ENCODE assay signal across 19 mouse cellular contexts in the genomic region with DNA sequence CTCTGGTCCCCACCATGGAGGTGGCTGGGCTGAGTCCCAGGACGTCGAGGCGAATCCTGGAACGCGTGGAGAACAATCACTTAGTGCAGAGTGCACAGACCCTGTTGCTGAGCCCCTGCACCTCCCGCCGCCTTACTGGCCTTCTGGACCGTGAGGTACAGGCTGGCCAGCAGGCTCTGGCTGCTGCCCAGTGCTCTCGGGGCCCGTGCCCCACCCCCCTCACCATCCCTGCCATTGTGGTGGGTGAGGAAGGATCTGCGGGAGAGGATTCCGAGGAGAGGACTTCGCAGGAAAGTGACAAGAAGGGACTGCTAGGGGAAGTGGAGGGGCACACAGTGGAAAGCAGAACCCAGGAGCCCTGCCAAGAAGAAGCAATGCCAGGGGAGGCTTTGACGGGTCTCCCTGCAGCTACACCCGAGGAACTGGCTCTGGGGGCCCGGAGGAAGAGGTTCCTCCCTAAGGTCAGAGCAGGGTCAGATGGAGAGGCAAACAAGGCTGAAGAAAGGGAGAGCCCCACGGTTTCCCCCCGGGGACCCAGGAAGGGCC. TPM values are rescaled to one million over a fixed set of nuclear protein-coding genes. Genes with fewer than 3 reads are reported as not detected.
DNase-seq lines count a peak whose midpoint lies in the region; ATAC-seq and TF ChIP-seq lines count a peak whose summit lies in the region.
"Had no signal": no experiment of that assay in that cellular context is flagged by ENCODE, and none has a peak within 500 bp of the region (broad histone marks: within the 10 kb centered on the region; RNA-seq: fewer than 3 reads in every experiment).

No protein-coding gene starts in this region.

- H3K9ac ChIP-seq in forebrain, embryonic 12.5 days: no peak overlapping the region
- no peak overlapping the region for H3K9ac ChIP-seq in hindbrain, embryonic 14.5 days
- peak overlapping the region; percentile 10; the same call in 1 of the 2 replicates for H3K9ac ChIP-seq in ES-Bruce4 (ENCODE audit: low read depth, poor library complexity, severe bottlenecking)
- H3K9ac ChIP-seq: embryonic facial prominence, embryonic 12.5 days; limb, embryonic 13.5 days; neural tube, embryonic 13.5 days had no signal

- no peaks in the 10 kb centered on the region for H3K27me3 ChIP-seq in forebrain, embryonic 10.5 days (ENCODE audit: poor library complexity, severe bottlenecking)
- no peaks in the 10 kb centered on the region for H3K27me3 ChIP-seq in forebrain, embryonic 12.5 days
- no peaks in the 10 kb centered on the region; the same call in 1 of the 2 replicates for H3K27me3 ChIP-seq in hindbrain, embryonic 10.5 days (ENCODE audit: insufficient read depth, poor library complexity, severe bottlenecking)
- H3K27me3 ChIP-seq in hindbrain, embryonic 14.5 days (ENCODE audit: control insufficient read depth, insufficient read depth, low read length): no peaks in the 10 kb centered on the region
- H3K27me3 ChIP-seq in ES-Bruce4 (ENCODE audit: control insufficient read depth, insufficient read depth, low read length, poor library complexity, severe bottlenecking): no peaks in the 10 kb centered on the region
- H3K27me3 ChIP-seq: embryonic facial prominence, embryonic 12.5 days; limb, embryonic 13.5 days; neural tube, embryonic 13.5 days had no signal

- TF ChIP-seq EP300 in ES-Bruce4 (IDR thresholded peaks at IDR 0.05; ENCODE audit: insufficient read depth, low read depth, low read length): no peak

- H3K27ac ChIP-seq in forebrain, embryonic 10.5 days: peak overlapping the region; percentile 65
- H3K27ac ChIP-seq in forebrain, embryonic 12.5 days: no peak overlapping the region
- H3K27ac ChIP-seq in hindbrain, embryonic 10.5 days: peak overlapping the region; percentile 57; the same call in 1 of the 2 replicates
- H3K27ac ChIP-seq in hindbrain, embryonic 14.5 days: no peak overlapping the region
- no peak overlapping the region for H3K27ac ChIP-seq in ES-Bruce4 (ENCODE audit: insufficient read depth, low read length)
- H3K27ac ChIP-seq: embryonic facial prominence, embryonic 12.5 days; limb, embryonic 13.5 days; macrophage; neural tube, embryonic 13.5 days had no signal

- DNase-seq in forebrain, embryonic 10.5 days (ENCODE audit: extremely low spot score, low spot score): no peak
- DNase-seq in hindbrain, embryonic 10.5 days (ENCODE audit: low spot score): no peak
- DNase-seq in hindbrain, embryonic 14.5 days (ENCODE audit: low spot score): no peak
- DNase-seq in adrenal gland, adult 2 months: no peak
- no peak for DNase-seq in gastrocnemius, postnatal 36 days
- DNase-seq: adrenal gland, postnatal 10 days; kidney, postnatal 25 days; layer of hippocampus, postnatal 36 days; lung, adult 18-20 months had no signal

- no peak overlapping the region for H3K4me3 ChIP-seq in forebrain, embryonic 10.5 days
- no peak overlapping the region for H3K4me3 ChIP-seq in forebrain, embryonic 12.5 days (replicated peaks)
- H3K4me3 ChIP-seq in hindbrain, embryonic 10.5 days: no peak overlapping the region
- no peak overlapping the region for H3K4me3 ChIP-seq in hindbrain, embryonic 14.5 days (replicated peaks; ENCODE audit: low read length)
- 0 out of 2 replicates have a peak overlapping the region, but pooled peaks have one; percentile 5 for H3K4me3 ChIP-seq in ES-Bruce4 (ENCODE audit: low read depth, low read length)
- H3K4me3 ChIP-seq: embryonic facial prominence, embryonic 12.5 days; limb, embryonic 13.5 days; neural tube, embryonic 13.5 days had no signal

- TF ChIP-seq CTCF in ES-Bruce4 (IDR thresholded peaks at IDR 0.05; ENCODE audit: low read depth, low read length): no peak

- WGBS in forebrain, embryonic 10.5 days: 61% methylated on average over 18 of the region's 18 CpGs
- 54% methylated on average over 18 of the region's 18 CpGs for WGBS in forebrain, embryonic 12.5 days
- WGBS in hindbrain, embryonic 10.5 days: 48% methylated on average over 18 of the region's 18 CpGs
- 46% methylated on average over 18 of the region's 18 CpGs for WGBS in hindbrain, embryonic 14.5 days

- no peaks in the 10 kb centered on the region for H3K36me3 ChIP-seq in forebrain, embryonic 10.5 days (replicated peaks)
- no peaks in the 10 kb centered on the region for H3K36me3 ChIP-seq in forebrain, embryonic 12.5 days (replicated peaks)
- no peaks in the 10 kb centered on the region for H3K36me3 ChIP-seq in hindbrain, embryonic 10.5 days
- no peaks in the 10 kb centered on the region for H3K36me3 ChIP-seq in hindbrain, embryonic 14.5 days (replicated peaks; ENCODE audit: control insufficient read depth, insufficient read depth)
- no peaks in the 10 kb centered on the region for H3K36me3 ChIP-seq in ES-Bruce4 (ENCODE audit: control insufficient read depth, insufficient read depth, low read length, poor library complexity, severe bottlenecking)
- H3K36me3 ChIP-seq: embryonic facial prominence, embryonic 12.5 days; limb, embryonic 13.5 days; neural tube, embryonic 13.5 days had no signal

- H3K4me2 ChIP-seq in forebrain, embryonic 12.5 days: no peak overlapping the region
- no peak overlapping the region for H3K4me2 ChIP-seq in hindbrain, embryonic 14.5 days (replicated peaks)
- H3K4me2 ChIP-seq: embryonic facial prominence, embryonic 12.5 days; limb, embryonic 13.5 days; neural tube, embryonic 13.5 days had no signal

- no peaks in the 10 kb centered on the region for H3K9me3 ChIP-seq in forebrain, embryonic 10.5 days
- no peaks in the 10 kb centered on the region for H3K9me3 ChIP-seq in forebrain, embryonic 12.5 days
- H3K9me3 ChIP-seq in hindbrain, embryonic 10.5 days: no peaks in the 10 kb centered on the region; the same call in 1 of the 2 replicates
- H3K9me3 ChIP-seq in hindbrain, embryonic 14.5 days (ENCODE audit: control insufficient read depth, low read length): no peaks in the 10 kb centered on the region
- H3K9me3 ChIP-seq in ES-Bruce4 (replicated peaks; ENCODE audit: control insufficient read depth, insufficient read depth, low read length, poor library complexity, severe bottlenecking): no peaks in the 10 kb centered on the region
- H3K9me3 ChIP-seq: embryonic facial prominence, embryonic 12.5 days; neural tube, embryonic 13.5 days had no signal

- no peak for ATAC-seq in forebrain, embryonic 12.5 days (ENCODE audit: low FRiP score)
- no peak for ATAC-seq in hindbrain, embryonic 14.5 days (ENCODE audit: low FRiP score)
- ATAC-seq in megakaryocyte progenitor cell, adult 5-6 weeks (replicated peaks; ENCODE audit: poor library complexity): peak; percentile 31; the same call in 1 of the 2 replicates
- ATAC-seq: inflammation-experienced regulatory T-cells, adult 6 months; midbrain, embryonic 16.5 days had no signal

- intact Hi-C loops in gastrocnemius, postnatal 36 days (cut with DNase I): no loop called here

- peaks cover 14% of the 10 kb centered on the region for H3K4me1 ChIP-seq in forebrain, embryonic 10.5 days
- peaks cover 4% of the 10 kb centered on the region; the same call in 1 of the 2 replicates for H3K4me1 ChIP-seq in forebrain, embryonic 12.5 days
- peaks cover 18% of the 10 kb centered on the region for H3K4me1 ChIP-seq in hindbrain, embryonic 10.5 days (replicated peaks)
- H3K4me1 ChIP-seq in hindbrain, embryonic 14.5 days (replicated peaks; ENCODE audit: control insufficient read depth, insufficient read depth, low read length): no peaks in the 10 kb centered on the region
- peaks cover 3% of the 10 kb centered on the region for H3K4me1 ChIP-seq in ES-Bruce4 (ENCODE audit: control insufficient read depth, insufficient read depth, low read length)
- H3K4me1 ChIP-seq: embryonic facial prominence, embryonic 12.5 days had no signal

- TF ChIP-seq POLR2A in ES-Bruce4 (IDR thresholded peaks at IDR 0.05; ENCODE audit: insufficient read depth, low read length): no peak

RNA-seq across cellular contexts. Expression of a gene that starts 21.1 kb away (rescaled TPM):
- polyA plus RNA-seq in forebrain, embryonic 10.5 days (2016; fragmentation: Nextera tagmentation; extraction: Ambion mirVana): 0.10 TPM in 1 of 2 replicates, not detected in the other
- polyA plus RNA-seq in forebrain, embryonic 12.5 days (2016; fragmentation: Nextera tagmentation; extraction: Ambion mirVana): not detected in 2 replicates
- not detected in 2 replicates for polyA plus RNA-seq in hindbrain, embryonic 10.5 days (2016; fragmentation: Nextera tagmentation; extraction: Ambion mirVana)
- not detected in 2 replicates for polyA plus RNA-seq in hindbrain, embryonic 14.5 days (2014; fragmentation: Nextera tagmentation; extraction: Ambion mirVana)
- 4.5 and 4.7 TPM in 2 replicates for polyA plus RNA-seq in ES-Bruce4 (2011; ENCODE audit: insufficient read depth, insufficient read length, low read depth, missing spikeins)
- not detected in 2 replicates for total RNA-seq in megakaryocyte progenitor cell, adult 5-6 weeks (2015)
- not detected in 2 replicates for total RNA-seq in megakaryocyte progenitor cell, adult 5-6 weeks (2017)
- total RNA-seq in adrenal gland, adult 2 months (2021): under 1 TPM in 1 of 2 experiments, not detected in 1; 0.10 TPM
- polyA plus RNA-seq in adrenal gland, adult 2 months (2012; rRNA removed): 0.03 TPM in 1 of 2 replicates, not detected in the other
- under 1 TPM; 0.20 to 0.36 TPM for total RNA-seq in gastrocnemius, postnatal 36 days (2021)
- total RNA-seq: layer of hippocampus, postnatal 36 days had no signal
- polyA plus RNA-seq: embryonic facial prominence, embryonic 12.5 days; forebrain, embryonic 11.5 days; inflammation-experienced regulatory T-cells, adult 6 months; macrophage; midbrain, embryonic 16.5 days; neural tube, embryonic 13.5 days had no signal

RNA-seq across cellular contexts. Expression of a gene that starts 36.1 kb away (rescaled TPM):
- polyA plus RNA-seq in forebrain, embryonic 10.5 days (2016; fragmentation: Nextera tagmentation; extraction: Ambion mirVana): 0.02 and 0.11 TPM in 2 replicates
- 0.08 TPM in 2 replicates for polyA plus RNA-seq in forebrain, embryonic 12.5 days (2016; fragmentation: Nextera tagmentation; extraction: Ambion mirVana)
- polyA plus RNA-seq in hindbrain, embryonic 10.5 days (2016; fragmentation: Nextera tagmentation; extraction: Ambion mirVana): 0.04 and 0.07 TPM in 2 replicates
- polyA plus RNA-seq in hindbrain, embryonic 14.5 days (2014; fragmentation: Nextera tagmentation; extraction: Ambion mirVana): 0.16 and 0.17 TPM in 2 replicates
- polyA plus RNA-seq in ES-Bruce4 (2011; ENCODE audit: insufficient read depth, insufficient read length, low read depth, missing spikeins): 3.1 and 3.2 TPM in 2 replicates
- 0.34 and 0.35 TPM in 2 replicates for total RNA-seq in megakaryocyte progenitor cell, adult 5-6 weeks (2015)
- total RNA-seq in megakaryocyte progenitor cell, adult 5-6 weeks (2017): 0.67 and 0.95 TPM in 2 replicates
- under 1 TPM; 0.17 to 0.24 TPM for total RNA-seq in adrenal gland, adult 2 months (2021)
- polyA plus RNA-seq in adrenal gland, adult 2 months (2012; rRNA removed): 0.03 TPM in 2 replicates
- 100 to 1,000 TPM; 201 to 258 TPM for total RNA-seq in gastrocnemius, postnatal 36 days (2021)
- polyA plus RNA-seq: forebrain, embryonic 11.5 days had no signal

Comparison
In these comparisons a context has a peak if more than half of its experiments do, and no peak if none do; other contexts are left out.
1. H3K27ac ChIP-seq: peak in forebrain, embryonic 10.5 days (single experiment) and hindbrain, embryonic 10.5 days (single experiment); none in forebrain, embryonic 12.5 days (single experiment), hindbrain, embryonic 14.5 days (single experiment) and ES-Bruce4 (single experiment).